Mouse (Mus musculus) liver, embryonic 14.5 days (tissue): Measurements from ENCODE around the gene Foxn3. TPM values are rescaled to one million over a fixed set of nuclear protein-coding genes. Genes with fewer than 3 reads are reported as not detected.

ENCODE experiments used
- ATAC-seq: fragments of 200-750 bp; cut with Nextera tagmentation; 2 replicates; pipeline ENCODE4 v1.8.0; 2017; ENCODE audit warnings: moderate number of reproducible peaks, mild to moderate bottlenecking, moderate library complexity; ENCODE audit not compliant: insufficient read depth
- DNase-seq, 3 experiments: peaks; one replicate each; pipeline ENCODE4 v3.0.0-alpha.2; 2012 to 2013; ENCODE audit warnings: low read depth in 3 of 3, low spot score in 3 of 3
- H3K27ac ChIP-seq: fragments of 300-500 bp; sonication (generic); 2 replicates; pipeline ENCODE4 v1.5.1; 2014; ENCODE audit warnings: moderate library complexity, mild to moderate bottlenecking, control low read depth, inconsistent platforms
- H3K27me3 ChIP-seq: fragments of 300-500 bp; sonication (generic); 2 replicates; pipeline ENCODE4 v1.6.1; 2014; ENCODE audit warnings: mild to moderate bottlenecking, low read length, moderate library complexity; ENCODE audit not compliant: control insufficient read depth, insufficient read depth
- H3K36me3 ChIP-seq: fragments of 300-500 bp; sonication (generic); replicated peaks from 2 replicates; pipeline ENCODE4 v1.6.1; 2014; ENCODE audit warnings: low read depth; ENCODE audit not compliant: control insufficient read depth, insufficient read depth
- H3K4me1 ChIP-seq, 2 experiments: fragments of 200-500 bp in 1 of 2; fragments of 300-500 bp in 1 of 2; sonication (generic) in 1 of 2; replicated peaks; 2 replicates each; pipeline ENCODE4 v1.6.1; 2012 to 2014; ENCODE audit warnings: antibody characterized with exemption in 1 of 2, inconsistent platforms in 1 of 2, low read length in 1 of 2; ENCODE audit not compliant: control insufficient read depth in 2 of 2, insufficient read depth in 2 of 2
- H3K4me2 ChIP-seq: fragments of 300-500 bp; sonication (generic); 2 replicates; pipeline ENCODE4 v1.6.1; 2014; ENCODE audit warnings: low read depth, mild to moderate bottlenecking, control low read depth, moderate library complexity
- H3K4me3 ChIP-seq, 2 experiments: fragments of 200-500 bp in 1 of 2; fragments of 300-500 bp in 1 of 2; sonication (generic) in 1 of 2; 2 replicates each; pipeline ENCODE4 v1.5.1; 2012 to 2014; ENCODE audit warnings: low read depth in 2 of 2, low read length in 2 of 2, mild to moderate bottlenecking in 2 of 2, control low read depth in 1 of 2, inconsistent platforms in 1 of 2, moderate library complexity in 1 of 2; ENCODE audit not compliant: insufficient read depth in 1 of 2
- H3K9ac ChIP-seq: fragments of 300-500 bp; sonication (generic); replicated peaks from 2 replicates; pipeline ENCODE4 v1.6.1; 2014; ENCODE audit warnings: mild to moderate bottlenecking, control low read depth, moderate library complexity
- H3K9me3 ChIP-seq: fragments of 300-500 bp; sonication (generic); 2 replicates; pipeline ENCODE4 v1.6.1; 2016; ENCODE audit warnings: low read length, mixed read lengths; ENCODE audit not compliant: control insufficient read depth
- CTCF ChIP-seq: IDR thresholded peaks from 2 replicates; pipeline ENCODE4 v1.5.1; 2016; ENCODE audit warnings: antibody characterized with exemption, low read depth, control low read depth
- EP300 ChIP-seq: IDR thresholded peaks from 2 replicates; pipeline ENCODE4 v1.6.1; 2016; ENCODE audit warnings: antibody characterized with exemption, low read depth
- WGBS: fragments of 180-500 bp; shearing (Covaris S2); extraction: QIAGEN DNeasy Blood & Tissue Kit; methylation state at CpG from one replicate; pipeline ENCODE4 v1.1.7; 2014; ENCODE audit not compliant: insufficient replicate concordance; 5-methylcytosine and 5-hydroxymethylcytosine counted together
- polyA plus RNA-seq, 2 experiments: library from polyadenylated mRNA; depleted of rRNA in 1 of 2; stranded (reverse) in 1 of 2; unstranded in 1 of 2; fragments of >200 nt; fragmentation: Nextera tagmentation in 1 of 2; extraction: Ambion mirVana in 1 of 2; gene quantifications; 2 replicates each; pipeline versions ENCODE4 v1.2.1 to v1.2.3; 2012 to 2014

Foxn3 gene
- polyA plus RNA-seq, 2 experiments: 2.7 to 13.6 TPM

DNA sequence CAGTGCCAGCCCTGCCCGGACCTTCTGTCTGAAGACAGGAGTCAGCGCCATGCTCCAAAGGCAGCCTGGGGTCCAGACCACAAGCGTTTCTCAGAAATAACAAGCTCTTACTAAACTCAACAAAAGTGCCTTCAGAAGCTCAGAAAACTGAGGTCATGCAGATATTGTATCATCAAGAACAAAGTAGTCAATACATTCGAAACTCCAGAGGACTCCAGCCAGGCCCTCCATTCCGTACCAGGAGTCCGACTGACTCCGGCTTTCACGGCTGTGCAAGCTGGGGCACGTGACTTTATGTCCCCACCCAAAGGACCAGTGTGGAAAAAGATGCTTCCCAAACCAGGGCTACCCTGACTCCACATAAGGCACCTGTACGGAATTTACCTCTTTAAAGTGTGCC is 195.1 kb downstream of the Foxn3 start:
- Histone ChIP-seq H3K4me3 (no peak overlapping the region), H3K9ac (no peak overlapping the region), H3K27ac (no peak overlapping the region), H3K4me2 (no peak overlapping the region), H3K36me3 (no peaks in the 10 kb centered on the region), H3K9me3 (no peaks in the 10 kb centered on the region), H3K4me1 (no peaks in the 10 kb centered on the region; a peak in 1 of 4 replicates), H3K27me3 (no peaks in the 10 kb centered on the region)
- WGBS: 82% methylated on average over 10 of the region's 10 CpGs
- ATAC-seq (no peak), DNase-seq (no peak)
- TF ChIP-seq EP300 (no peak), CTCF (no peak)

DNA sequence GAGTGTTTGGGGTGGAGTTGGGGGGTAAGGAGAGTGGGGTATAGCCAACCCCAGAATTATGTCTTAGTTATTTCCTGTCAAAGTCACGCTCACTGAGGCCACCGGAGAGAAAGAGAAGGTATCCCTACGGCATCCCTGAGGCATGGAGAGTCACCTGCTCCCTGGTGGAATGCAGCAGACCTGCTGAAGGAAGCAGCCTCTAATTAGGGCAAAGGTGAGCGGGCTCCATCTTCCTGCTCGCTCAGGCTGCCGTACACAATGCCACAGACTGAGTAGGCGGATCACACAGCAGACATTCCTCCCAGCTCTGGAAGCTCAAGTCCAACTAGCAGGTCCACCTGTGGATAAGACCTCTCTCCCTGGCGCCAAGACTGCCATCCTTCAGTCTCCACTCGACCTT is 197.4 kb downstream of the Foxn3 start:
- 78% methylated on average over 9 of the region's 9 CpGs for WGBS
- ATAC-seq: no peak

DNA sequence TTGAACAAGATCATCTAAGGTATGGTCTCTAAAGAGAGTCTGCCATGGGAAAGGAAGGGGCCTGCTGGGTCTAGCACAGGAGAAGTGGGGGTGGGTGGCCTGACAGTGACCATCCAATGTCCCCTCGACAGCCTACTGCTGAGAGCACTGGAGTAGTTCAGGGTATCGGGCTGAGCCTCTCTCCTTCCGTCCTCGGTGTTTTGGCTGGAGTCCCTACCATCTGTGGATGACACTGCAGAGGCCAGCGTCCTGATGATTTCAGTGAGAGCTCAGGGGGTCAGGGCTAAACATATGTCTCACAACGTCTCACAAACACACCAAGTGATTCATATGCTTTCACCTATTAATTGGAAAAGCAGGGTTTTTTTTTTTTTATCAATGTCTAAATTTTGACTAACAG is 199.2 kb downstream of the Foxn3 start:
- Histone ChIP-seq H3K4me1 (peaks cover 0 to 6% of the 10 kb centered on the region in 2 experiments; a peak in 2 of 4 replicates), H3K4me2 (no peak overlapping the region), H3K4me3 (no peak overlapping the region), H3K36me3 (no peaks in the 10 kb centered on the region), H3K9me3 (no peaks in the 10 kb centered on the region), H3K27me3 (no peaks in the 10 kb centered on the region), H3K9ac (no peak overlapping the region), H3K27ac (no peak overlapping the region)
- TF ChIP-seq EP300: no peak
- WGBS: 82% methylated on average over 6 of the region's 6 CpGs
- no peak for DNase-seq
- no peak for ATAC-seq

More for the DNA sequence above, 197.4 kb downstream of the Foxn3 start:
- peaks cover 0 to 6% of the 10 kb centered on the region in 2 experiments; a peak in 2 of 4 replicates for H3K4me1 ChIP-seq
- H3K4me3 ChIP-seq: no peak overlapping the region
- H3K27me3 ChIP-seq: no peaks in the 10 kb centered on the region
- no peaks in the 10 kb centered on the region for H3K36me3 ChIP-seq
- no peak for TF ChIP-seq EP300
- TF ChIP-seq CTCF: 0 out of 2 replicates have a peak, but pooled peaks have one; percentile 4
- no peak for DNase-seq
- H3K27ac ChIP-seq: no peak overlapping the region
- H3K9me3 ChIP-seq: no peaks in the 10 kb centered on the region
- H3K4me2 ChIP-seq: no peak overlapping the region
- H3K9ac ChIP-seq: no peak overlapping the region

DNA sequence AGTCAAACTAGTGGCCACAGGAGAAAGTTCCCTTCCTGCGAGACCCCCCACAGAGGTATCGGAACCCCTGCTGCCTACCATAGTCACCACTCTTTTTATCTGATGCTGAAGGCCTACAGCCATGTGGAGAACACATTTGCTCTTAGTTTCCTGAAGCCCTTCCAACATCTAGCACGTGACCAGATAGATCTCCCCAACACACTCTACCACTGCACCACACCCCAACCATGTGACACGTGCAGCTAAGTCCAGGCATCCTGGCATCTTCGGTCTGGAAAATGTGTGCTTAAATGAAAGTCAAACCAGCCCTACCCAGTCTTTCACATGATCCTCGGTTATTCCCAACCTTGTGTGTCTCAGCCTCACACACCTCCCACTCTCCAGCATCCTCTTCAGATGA is 200.4 kb downstream of the Foxn3 start:
- TF ChIP-seq EP300 (no peak), CTCF (no peak)
- no peak overlapping the region for H3K4me2 ChIP-seq
- H3K27ac ChIP-seq: no peak overlapping the region
- no peak overlapping the region for H3K4me3 ChIP-seq
- DNase-seq (no peak), ATAC-seq (no peak)
- H3K27me3 ChIP-seq: no peaks in the 10 kb centered on the region
- no peaks in the 10 kb centered on the region for H3K36me3 ChIP-seq
- no peak overlapping the region for H3K9ac ChIP-seq
- no peaks in the 10 kb centered on the region for H3K9me3 ChIP-seq
- peaks cover 0 to 6% of the 10 kb centered on the region in 2 experiments; a peak in 2 of 4 replicates for H3K4me1 ChIP-seq
- 68% methylated on average over 6 of the region's 6 CpGs for WGBS

DNA sequence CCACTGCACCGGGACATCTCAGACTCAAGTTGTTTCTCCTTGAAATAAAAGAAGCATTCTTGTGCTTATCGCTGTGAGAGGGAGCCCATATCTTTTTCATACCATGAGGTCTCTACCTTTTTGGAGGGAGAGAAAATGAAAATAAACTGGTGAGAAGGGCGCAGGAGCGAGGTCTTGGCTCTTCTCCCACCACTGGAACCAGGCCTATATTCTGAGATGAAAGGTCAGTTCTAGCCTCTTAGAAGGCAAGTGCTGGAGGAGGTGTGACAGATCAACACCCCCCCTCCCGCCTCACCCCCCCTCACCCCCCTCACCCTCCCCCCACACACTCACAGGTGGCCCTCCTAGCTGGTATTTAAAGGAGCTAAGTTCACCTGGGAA is 201.6 kb downstream of the Foxn3 start:
- WGBS: 65% methylated on average over 5 of the region's 5 CpGs
- H3K4me3 ChIP-seq: no peak overlapping the region
- TF ChIP-seq EP300: no peak
- TF ChIP-seq CTCF: no peak
- H3K36me3 ChIP-seq: no peaks in the 10 kb centered on the region
- DNase-seq (no peak), ATAC-seq (no peak)
- H3K4me1 ChIP-seq: peaks cover 0 to 6% of the 10 kb centered on the region in 2 experiments; a peak in 2 of 4 replicates
- H3K9me3 ChIP-seq: no peaks in the 10 kb centered on the region
- H3K27me3 ChIP-seq: no peaks in the 10 kb centered on the region
- no peak overlapping the region for H3K27ac ChIP-seq
- H3K4me2 ChIP-seq: no peak overlapping the region
- H3K9ac ChIP-seq: no peak overlapping the region
